Mouse (Mus musculus) embryonic fibroblast, embryonic 13.5 days (primary cell): ENCODE measurements around the gene Gskip.

Experiments used
- CTCF ChIP-seq: IDR thresholded peaks from 2 replicates; pipeline ENCODE4 v1.5.1; 2011; ENCODE audit warnings: mild to moderate bottlenecking, control low read depth, low read length, moderate library complexity, borderline replicate concordance; ENCODE audit not compliant: insufficient read depth
- POLR2A ChIP-seq: IDR thresholded peaks from 2 replicates; pipeline ENCODE4 v1.6.1; 2011; ENCODE audit warnings: low read depth, mild to moderate bottlenecking, control low read depth, low read length, moderate library complexity

DNA sequence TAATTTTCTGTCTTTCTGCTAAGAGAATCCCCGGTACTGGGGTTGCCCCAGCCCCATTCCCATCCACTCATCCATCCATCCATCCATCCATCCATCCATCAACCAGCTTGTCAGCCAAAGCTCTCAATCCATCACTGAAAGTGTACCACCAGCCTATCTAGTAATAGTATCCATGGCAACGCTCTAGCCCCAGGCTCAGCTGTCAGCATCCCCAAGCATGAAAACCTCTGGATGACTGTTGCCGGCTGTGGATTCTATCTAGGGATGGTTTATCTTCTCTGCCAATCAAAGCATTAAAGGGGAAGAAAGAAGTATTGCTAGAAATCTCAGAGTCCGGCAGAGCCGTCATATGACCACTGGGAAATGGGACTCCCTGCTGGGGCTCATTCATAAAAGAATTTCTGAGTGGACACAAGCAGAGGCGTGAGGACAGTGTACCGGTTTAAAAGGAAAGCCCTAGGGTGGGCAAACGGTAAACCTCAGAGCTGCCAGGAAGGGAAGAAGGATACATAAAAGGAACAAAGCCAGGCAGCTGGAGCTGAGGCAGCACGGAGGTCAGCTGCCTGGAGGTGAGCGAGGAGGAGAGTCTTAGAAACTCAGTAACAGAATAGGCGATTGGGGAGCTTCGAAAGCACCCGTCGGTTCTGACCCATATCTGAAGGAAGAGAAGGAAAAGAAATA is 37.0 kb downstream of the Gskip start:
- TF ChIP-seq CTCF = no peak
- TF ChIP-seq POLR2A = no peak
